Mouse (Mus musculus) CD4-positive helper T cell, adult 2 months (primary cell): Measurements from ENCODE around the gene Ubtd2.
"Not testable (repeated sequence)": the region's sequence is repeated elsewhere in the genome, so short reads cannot be mapped to it uniquely, and the experiment has no call there.

ENCODE experiments used
- DNase-seq: peaks from one replicate; pipeline ENCODE4 v3.0.0-alpha.2; 2012; ENCODE audit warnings: low read depth, missing footprints, low spot score

Ubtd2 gene

GRCm38 (mm10) chr11:32464282-32464681 lies 9.1 kb downstream of the Ubtd2 start:
- no peak for DNase-seq

- no peak for DNase-seq
These were observed 16.8 kb downstream of the Ubtd2 start for GRCm38 (mm10) chr11:32471925-32472324.

GRCm38 (mm10) chr11:32474725-32475124 lies 19.6 kb downstream of the Ubtd2 start:
- DNase-seq, result no peak

DNA sequence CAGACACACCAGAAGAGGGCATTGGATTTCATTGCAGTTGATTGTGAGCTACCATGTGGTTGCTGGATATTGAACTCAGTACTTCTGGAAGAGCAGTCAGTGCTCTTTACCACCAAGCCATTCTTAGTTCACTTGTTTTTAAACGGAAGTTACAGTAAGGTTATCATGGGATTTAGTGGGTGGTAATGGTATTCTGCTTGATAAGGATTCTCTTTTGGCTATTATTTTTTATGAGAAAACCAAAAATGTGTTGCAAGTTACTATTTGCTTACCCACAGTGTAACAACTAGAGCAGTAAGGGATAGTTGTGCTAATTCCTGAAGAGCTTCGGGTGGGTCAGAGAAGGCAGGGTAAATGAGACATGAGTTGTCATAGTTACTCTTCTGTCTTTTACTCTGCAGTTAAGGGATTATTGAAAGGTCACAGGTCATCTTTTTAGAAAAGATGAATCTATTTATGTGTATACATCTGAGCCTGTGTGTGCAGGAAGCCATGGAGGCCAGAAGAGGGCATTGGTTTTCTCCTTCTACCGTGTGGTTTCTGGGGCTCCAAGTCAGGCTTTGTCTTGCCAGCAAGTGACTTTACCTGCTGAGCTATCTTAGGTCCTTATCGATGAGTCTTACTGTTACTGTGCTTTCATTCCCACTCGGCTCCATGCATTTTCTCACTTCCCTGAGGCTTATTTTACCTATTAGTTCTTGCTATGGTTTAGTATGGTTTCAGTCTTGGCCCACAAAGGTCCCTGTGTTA lies 20.5 kb downstream of the Ubtd2 start:
- no peak for DNase-seq

DNA sequence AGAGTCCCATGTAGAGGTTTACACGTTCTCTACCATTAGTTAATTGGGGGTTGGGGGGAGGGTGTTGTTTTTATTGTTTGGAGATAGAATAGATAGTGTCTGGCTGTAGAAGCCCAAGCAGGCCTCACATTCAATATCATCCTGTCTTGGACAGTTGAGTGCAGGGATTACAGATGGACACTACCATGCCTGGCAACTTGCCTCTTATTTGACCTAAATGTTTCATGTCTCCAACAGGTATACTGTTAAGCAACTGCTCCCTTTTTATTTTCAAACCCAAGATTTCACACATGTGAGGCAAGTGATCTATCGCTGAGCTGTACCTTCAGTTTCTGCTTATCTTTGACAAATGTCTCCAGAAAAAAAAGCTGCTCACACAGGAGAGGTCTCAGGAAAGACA lies 26.4 kb downstream of the Ubtd2 start:
- no peak for DNase-seq

- DNase-seq, result no peak
These were observed 30.1 kb downstream of the Ubtd2 start for GRCm38 (mm10) chr11:32485290-32485689.

- peak; percentile 33 for DNase-seq
These were observed 31.5 kb downstream of the Ubtd2 start for GRCm38 (mm10) chr11:32486621-32487020.

- no peak for DNase-seq
These were observed 32.3 kb downstream of the Ubtd2 start for GRCm38 (mm10) chr11:32487501-32487900.

- DNase-seq, result no peak
These were observed 33.2 kb downstream of the Ubtd2 start for GRCm38 (mm10) chr11:32488344-32488743.

DNA sequence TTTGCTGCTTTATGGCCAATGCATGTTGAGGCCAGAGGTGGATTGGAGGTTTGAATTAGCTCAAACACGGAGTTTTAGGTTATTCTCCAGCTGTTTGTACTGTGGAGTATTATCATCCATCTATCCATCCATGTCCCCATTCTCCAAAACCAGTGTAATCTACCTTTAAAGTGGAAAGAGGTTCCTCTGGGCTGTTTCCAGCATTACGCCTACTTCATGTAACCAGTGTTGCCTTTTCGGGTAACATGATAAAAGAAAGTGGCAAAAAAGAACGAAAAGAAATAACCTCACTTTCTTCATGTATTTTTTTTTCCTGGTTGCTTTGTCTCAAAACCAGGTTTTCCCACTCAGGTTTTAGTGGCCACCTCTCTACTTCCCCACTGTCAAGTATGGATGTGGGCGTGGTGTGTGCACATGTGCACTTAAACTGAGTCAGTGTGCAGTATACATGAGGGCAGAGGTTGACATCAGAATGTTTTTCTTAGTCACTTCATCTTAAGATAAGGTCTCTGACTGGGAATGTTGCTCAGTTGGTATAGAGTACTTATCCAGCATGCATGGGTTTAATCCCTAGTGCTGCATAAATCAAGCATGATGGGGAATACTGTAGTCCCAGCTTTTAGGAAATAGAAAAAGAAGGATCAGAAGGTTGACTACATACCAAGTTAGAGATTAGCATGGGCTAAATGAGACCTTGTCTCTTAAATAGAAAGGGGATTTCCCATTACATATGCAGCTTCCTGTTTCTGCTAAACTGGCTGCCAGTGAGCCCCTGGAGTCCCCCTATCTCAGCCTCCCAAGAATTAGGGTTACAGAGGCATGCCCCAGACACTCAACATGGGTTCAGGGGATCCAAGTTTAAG lies 33.9 kb downstream of the Ubtd2 start:
- peak; percentile 60 for DNase-seq

- DNase-seq, result no peak
These were observed 35.9 kb downstream of the Ubtd2 start for GRCm38 (mm10) chr11:32491079-32491478.

DNA sequence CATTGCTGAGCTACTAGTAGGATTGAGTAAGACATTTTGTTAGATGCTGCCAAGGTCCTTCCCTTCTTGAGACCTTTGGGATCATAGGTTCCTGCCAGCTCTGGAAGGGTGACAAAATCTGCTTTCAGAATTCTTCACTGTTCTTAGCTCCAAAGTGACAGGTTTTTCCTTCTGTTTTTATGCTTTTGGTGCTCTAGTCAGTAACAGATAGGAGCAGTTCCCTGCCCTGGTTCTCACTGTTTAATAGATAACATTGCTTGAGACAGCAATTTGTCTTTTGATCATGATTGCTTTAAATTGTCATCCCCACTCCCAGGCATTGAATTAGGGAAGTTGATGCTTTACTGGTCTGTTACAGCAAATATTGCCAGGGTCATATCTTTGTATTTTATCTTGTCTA lies 38.1 kb downstream of the Ubtd2 start:
- DNase-seq, result no peak

DNA sequence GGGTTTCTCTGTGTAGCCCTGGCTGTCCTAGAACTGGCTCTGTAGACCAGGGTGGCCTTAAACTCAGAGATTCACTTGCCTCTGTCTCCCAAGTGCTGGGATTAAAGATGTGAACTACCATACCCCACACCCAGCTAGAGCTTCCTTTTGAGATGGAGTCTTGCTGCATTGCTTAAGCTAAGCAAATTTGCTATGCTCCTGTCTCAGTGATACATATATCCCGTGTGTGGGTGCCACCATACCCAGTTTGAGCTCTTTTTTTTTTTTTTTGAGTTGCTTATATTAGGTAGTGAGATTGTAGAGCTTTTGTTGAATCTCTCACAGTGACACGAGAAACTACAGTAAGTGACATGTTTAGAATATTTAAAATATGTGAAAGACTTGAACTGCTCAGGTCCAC lies 40.1 kb downstream of the Ubtd2 start:
- no peak for DNase-seq

DNA sequence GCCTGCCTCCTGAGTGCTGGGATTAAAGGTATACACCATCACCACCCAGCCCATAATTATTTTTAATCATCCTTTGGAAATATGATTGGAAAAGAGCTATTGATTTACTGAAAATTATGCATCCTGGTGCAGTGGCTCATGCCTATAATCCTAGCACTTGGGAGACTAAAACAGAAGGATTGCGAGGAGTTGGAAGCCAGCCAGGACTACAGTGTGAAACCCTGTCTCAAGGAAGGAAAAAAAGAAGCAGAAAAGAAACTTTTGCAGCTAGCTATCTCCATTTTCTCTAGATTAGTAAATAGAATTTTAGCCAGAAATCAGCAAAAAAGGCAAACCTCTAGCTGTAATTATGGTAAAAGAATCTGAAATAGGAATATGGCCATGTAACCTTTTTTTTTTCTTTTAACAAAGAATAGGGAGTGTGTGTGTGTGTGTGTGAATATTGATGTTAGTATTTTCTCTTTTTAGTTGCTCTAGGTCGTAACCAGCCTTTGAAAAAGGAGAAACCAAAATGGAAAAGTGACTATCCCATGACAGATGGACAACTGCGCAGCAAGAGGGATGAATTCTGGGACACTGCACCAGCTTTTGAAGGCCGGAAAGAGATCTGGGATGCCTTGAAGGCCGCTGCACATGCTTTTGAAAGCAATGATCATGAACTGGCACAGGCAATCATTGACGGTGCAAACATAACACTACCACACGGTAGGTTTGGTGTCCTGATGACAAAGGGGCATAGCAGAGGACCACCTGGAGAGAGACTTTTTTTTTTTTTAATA lies 43.8 kb downstream of the Ubtd2 start:
- no peak for DNase-seq

GRCm38 (mm10) chr11:32499931-32500330 lies 44.8 kb downstream of the Ubtd2 start:
- DNase-seq, result no peak

GRCm38 (mm10) chr11:32503711-32504110 lies 48.5 kb downstream of the Ubtd2 start:
- no peak for DNase-seq

DNA sequence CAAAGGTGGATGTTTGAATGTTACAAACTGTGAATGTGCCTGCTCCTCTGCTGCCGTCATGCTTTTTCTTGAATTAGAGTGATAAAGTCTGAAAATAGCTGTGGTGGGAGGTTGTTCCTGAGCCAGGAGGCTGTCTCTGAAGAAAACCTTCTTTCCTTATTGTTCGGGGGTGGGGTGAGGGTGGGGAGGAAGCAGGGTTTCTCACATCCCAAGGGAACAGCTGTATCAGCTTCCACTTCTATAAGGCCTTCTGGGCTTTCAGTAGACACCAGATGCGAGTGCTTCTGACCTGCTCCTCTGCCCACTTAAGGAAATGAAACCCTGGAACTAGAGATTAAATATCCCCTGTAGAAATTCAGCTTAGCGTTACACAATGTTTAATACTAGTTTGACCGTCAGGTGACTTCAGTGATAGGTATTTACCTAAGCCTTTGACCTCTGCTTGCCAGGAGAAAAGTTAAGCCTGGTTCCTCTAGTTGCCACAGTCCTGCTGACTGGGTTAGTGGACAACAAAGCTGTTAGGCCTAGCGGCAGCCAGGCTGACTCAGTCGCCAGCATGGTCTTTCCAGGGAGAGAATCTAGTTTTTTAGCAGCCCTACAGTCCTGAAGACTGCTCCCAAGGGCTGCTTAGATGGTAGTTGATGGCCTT lies 50.0 kb downstream of the Ubtd2 start:
- DNase-seq, result no peak

GRCm38 (mm10) chr11:32510930-32511329 lies 55.8 kb downstream of the Ubtd2 start:
- peak; percentile 24 for DNase-seq

GRCm38 (mm10) chr11:32514853-32515252 lies 59.7 kb downstream of the Ubtd2 start:
- DNase-seq, result not testable (repeated sequence)

GRCm38 (mm10) chr11:32516091-32516490 lies 60.9 kb downstream of the Ubtd2 start:
- no peak for DNase-seq

- DNase-seq, result no peak
These were observed 61.9 kb downstream of the Ubtd2 start for GRCm38 (mm10) chr11:32516916-32517712.
